Mouse (Mus musculus) c-Kit-positive CD71-positive TER-119-negative erythroid progenitor cells, embryonic 14.5 days (primary cell): Measurements from ENCODE around the gene Gm45623.

Source experiments
- DNase-seq: peaks from one replicate; pipeline ENCODE4 v3.0.0-alpha.2; 2013; ENCODE audit warnings: low read depth

The Gm45623 gene

GRCm38 (mm10) chr13:56753192-56753951, at the start of gene Gm45623:
Gm45623 (minus strand) TSS chr13:56753827.
- no peak for DNase-seq

- no peak for DNase-seq
Observed at GRCm38 (mm10) chr13:56797459-56797858, 43.8 kb upstream of the Gm45623 start.

GRCm38 (mm10) chr13:56795501-56795900, 41.9 kb upstream of the Gm45623 start:
- no peak for DNase-seq

GRCm38 (mm10) chr13:56794441-56794840, 40.8 kb upstream of the Gm45623 start:
- DNase-seq, result no peak

GRCm38 (mm10) chr13:56792844-56793243, 39.2 kb upstream of the Gm45623 start:
- no peak for DNase-seq

GRCm38 (mm10) chr13:56790683-56791082, 37.1 kb upstream of the Gm45623 start:
- no peak for DNase-seq

- DNase-seq, result no peak
Observed at GRCm38 (mm10) chr13:56782621-56783020, 29.0 kb upstream of the Gm45623 start.

- no peak for DNase-seq
Observed at GRCm38 (mm10) chr13:56781697-56782096, 28.1 kb upstream of the Gm45623 start.

GRCm38 (mm10) chr13:56780746-56781469, 27.3 kb upstream of the Gm45623 start:
- DNase-seq, result no peak

GRCm38 (mm10) chr13:56774304-56774703, 20.7 kb upstream of the Gm45623 start:
- no peak for DNase-seq

- no peak for DNase-seq
Observed at GRCm38 (mm10) chr13:56773262-56773870, 19.7 kb upstream of the Gm45623 start.

- DNase-seq, result no peak
Observed at GRCm38 (mm10) chr13:56772592-56772991, 19.0 kb upstream of the Gm45623 start.

GRCm38 (mm10) chr13:56770786-56771185, 17.2 kb upstream of the Gm45623 start:
- DNase-seq, result no peak

- no peak for DNase-seq
Observed at GRCm38 (mm10) chr13:56770136-56770578, 16.5 kb upstream of the Gm45623 start.

- no peak for DNase-seq
Observed at GRCm38 (mm10) chr13:56769431-56769830, 15.8 kb upstream of the Gm45623 start.

GRCm38 (mm10) chr13:56766211-56766610, 12.6 kb upstream of the Gm45623 start:
- DNase-seq, result no peak

GRCm38 (mm10) chr13:56765284-56766032, 11.8 kb upstream of the Gm45623 start:
- DNase-seq, result no peak

GRCm38 (mm10) chr13:56762446-56763229, 9.0 kb upstream of the Gm45623 start:
- no peak for DNase-seq

- peak; percentile 40 for DNase-seq
Observed at GRCm38 (mm10) chr13:56758492-56758891, 4.9 kb upstream of the Gm45623 start.

GRCm38 (mm10) chr13:56757201-56757600, 3.6 kb upstream of the Gm45623 start:
- DNase-seq, result no peak

- no peak for DNase-seq
Observed at GRCm38 (mm10) chr13:56755871-56756270, 2.2 kb upstream of the Gm45623 start.
